Mouse (Mus musculus) embryo, embryonic 10 days (tissue): Measurements from ENCODE around the gene Rabl6.

Source experiments
- DNase-seq: peaks from one replicate; pipeline ENCODE4 v3.0.0-alpha.2; 2015; ENCODE audit warnings: low spot score

Gene Rabl6

GRCm38 (mm10) chr2:25591863-25592262, 16.5 kb downstream of the Rabl6 start:
- DNase-seq, result peak; percentile 22

GRCm38 (mm10) chr2:25588227-25588907, 20.0 kb downstream of the Rabl6 start:
- no peak for DNase-seq

GRCm38 (mm10) chr2:25587290-25587689, 21.0 kb downstream of the Rabl6 start:
- no peak for DNase-seq

GRCm38 (mm10) chr2:25585601-25586000, 22.7 kb downstream of the Rabl6 start:
- DNase-seq, result no peak

GRCm38 (mm10) chr2:25584856-25585255, 23.5 kb downstream of the Rabl6 start:
- no peak for DNase-seq

- DNase-seq, result no peak
These were observed 24.2 kb downstream of the Rabl6 start for GRCm38 (mm10) chr2:25584152-25584551.

GRCm38 (mm10) chr2:25583571-25583970, 24.8 kb downstream of the Rabl6 start:
- no peak for DNase-seq

- no peak for DNase-seq
These were observed 25.2 kb downstream of the Rabl6 start for GRCm38 (mm10) chr2:25583120-25583481.

- DNase-seq, result peak; percentile 41
These were observed 25.7 kb downstream of the Rabl6 start for GRCm38 (mm10) chr2:25582466-25583119.

GRCm38 (mm10) chr2:25581901-25582301, 26.4 kb downstream of the Rabl6 start:
- DNase-seq, result no peak

GRCm38 (mm10) chr2:25581294-25581864, 26.9 kb downstream of the Rabl6 start, which contains the start of gene Ajm1:
Gene Ajm1 (minus strand): TSS chr2:25581757.
- DNase-seq, result peak; percentile 80

- DNase-seq, result no peak
These were observed 27.7 kb downstream of the Rabl6 start for GRCm38 (mm10) chr2:25580621-25581101.

- peak; percentile 72 for DNase-seq
These were observed 28.4 kb downstream of the Rabl6 start for GRCm38 (mm10) chr2:25579737-25580460.

GRCm38 (mm10) chr2:25578796-25579736, 29.3 kb downstream of the Rabl6 start:
- peak; percentile 23 for DNase-seq

- DNase-seq, result peak; percentile 70
These were observed 30.1 kb downstream of the Rabl6 start for GRCm38 (mm10) chr2:25577951-25578795.

- DNase-seq, result peak; percentile 35
These were observed 31.1 kb downstream of the Rabl6 start for GRCm38 (mm10) chr2:25576965-25577891.

GRCm38 (mm10) chr2:25576028-25576850, 32.1 kb downstream of the Rabl6 start:
- no peak for DNase-seq

- DNase-seq, result peak; percentile 58
These were observed 32.8 kb downstream of the Rabl6 start for GRCm38 (mm10) chr2:25575432-25576027.
